Mouse (Mus musculus) E14TG2a.4 (cell line): ENCODE results near the gene Trpv1.

Experiments used
- CTCF ChIP-seq: conservative IDR thresholded peaks from 2 replicates; pipeline ENCODE4 v1.5.1; 2014; ENCODE audit warnings: low read length
- NANOG ChIP-seq: IDR thresholded peaks from 2 replicates; pipeline ENCODE4 v1.6.1; 2014; ENCODE audit warnings: borderline replicate concordance, low read length, mixed read lengths

DNA sequence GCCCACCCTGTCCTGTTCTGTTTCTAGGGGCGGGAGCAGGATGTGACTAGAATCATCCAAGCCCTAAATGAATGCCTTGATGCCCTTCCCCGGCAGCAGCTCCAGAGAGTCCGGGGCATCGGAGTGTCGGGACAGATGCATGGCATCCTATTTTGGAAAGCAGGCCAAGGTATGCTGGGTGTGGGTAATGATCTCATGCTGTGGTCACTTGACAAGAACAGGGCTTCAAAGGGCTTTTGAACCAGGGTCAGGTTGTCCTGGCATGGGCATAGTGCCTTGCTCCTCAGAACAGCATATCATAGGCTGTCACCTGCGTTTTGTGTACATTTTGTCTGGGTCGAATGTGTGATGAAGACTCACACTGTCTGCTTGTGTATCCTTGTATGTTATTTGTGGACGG, 30.2 kb upstream of the Trpv1 start:
- TF ChIP-seq CTCF (no peak), NANOG (no peak)
